Mouse (Mus musculus): Measurements from ENCODE around the gene Sec1. TPM values are rescaled to one million over a fixed set of nuclear protein-coding genes. Genes with fewer than 3 reads are reported as not detected.

Gene Sec1
- polyA plus RNA-seq, 1 experiment = 0.41 TPM

DNA sequence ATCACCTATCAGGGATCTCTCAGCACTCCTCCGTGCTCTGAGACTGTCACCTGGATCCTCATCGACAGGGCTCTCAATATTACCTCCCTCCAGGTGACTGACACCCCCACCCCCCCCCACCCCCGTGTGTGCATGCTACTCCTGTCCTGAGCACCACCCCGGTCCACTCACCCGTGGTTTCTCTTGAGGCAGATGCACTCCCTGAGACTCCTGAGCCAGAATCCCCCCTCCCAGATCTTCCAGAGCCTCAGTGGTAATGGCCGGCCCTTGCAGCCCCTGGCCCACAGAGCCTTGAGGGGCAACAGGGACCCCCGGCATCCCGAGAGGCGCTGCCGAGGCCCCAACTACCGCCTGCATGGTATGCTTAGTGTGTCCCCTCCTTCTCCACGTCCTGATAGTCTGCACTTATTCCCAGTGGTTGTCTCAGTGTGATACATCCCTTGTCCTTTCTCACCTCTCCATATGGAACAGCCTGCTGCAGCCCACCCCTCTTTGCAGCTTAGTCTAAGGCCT lies 9.4 kb upstream of the Sec1 start:
- Histone ChIP-seq H3K4me2 (ENCODE audit: low read depth) (peak overlapping the region; percentile 96), H3K36me3 (ENCODE audit: control insufficient read depth, insufficient read depth) (no peaks in the 10 kb centered on the region), H3K27me3 (ENCODE audit: control insufficient read depth, insufficient read depth, insufficient read length) (peaks cover 16% of the 10 kb centered on the region), H3ac (ENCODE audit: control insufficient read depth, insufficient read length) (no peak overlapping the region), H3K79me2 (ENCODE audit: control insufficient read depth, insufficient read depth) (no peaks in the 10 kb centered on the region), H3K4me3 (peak overlapping the region; percentile 51)
- TF ChIP-seq USF1 (IDR thresholded peaks at IDR 0.05; ENCODE audit: low read depth) = no peak
- no peak for TF ChIP-seq MYOG (IDR thresholded peaks at IDR 0.05; ENCODE audit: control insufficient read depth in 1 of 3, insufficient read depth in 1 of 3, insufficient read length in 2 of 3, low read depth in 2 of 3)
- no peak for TF ChIP-seq REST (IDR thresholded peaks at IDR 0.05; ENCODE audit: insufficient read depth, insufficient read length)
- no peak for TF ChIP-seq POLR2AphosphoS2 (IDR thresholded peaks at IDR 0.05; ENCODE audit: insufficient read length, low read depth)
- TF ChIP-seq CEBPB (IDR thresholded peaks at IDR 0.05; ENCODE audit: insufficient read depth, poor library complexity, severe bottlenecking) = no peak
- no peak for TF ChIP-seq TCF12 (IDR thresholded peaks at IDR 0.05; ENCODE audit: insufficient read depth, poor library complexity, severe bottlenecking)
- no peak for TF ChIP-seq TCF3 (IDR thresholded peaks at IDR 0.05; ENCODE audit: insufficient read length, low read depth)
- no peak for TF ChIP-seq MYOD1 (IDR thresholded peaks at IDR 0.05; ENCODE audit: control insufficient read depth in 1 of 3, insufficient read length in 2 of 3, low read depth in 2 of 3)
- TF ChIP-seq POLR2A (IDR thresholded peaks at IDR 0.05; ENCODE audit: insufficient read length, low read depth) = no peak
- TF ChIP-seq MAX (IDR thresholded peaks at IDR 0.05; ENCODE audit: low read depth) = no peak

DNA sequence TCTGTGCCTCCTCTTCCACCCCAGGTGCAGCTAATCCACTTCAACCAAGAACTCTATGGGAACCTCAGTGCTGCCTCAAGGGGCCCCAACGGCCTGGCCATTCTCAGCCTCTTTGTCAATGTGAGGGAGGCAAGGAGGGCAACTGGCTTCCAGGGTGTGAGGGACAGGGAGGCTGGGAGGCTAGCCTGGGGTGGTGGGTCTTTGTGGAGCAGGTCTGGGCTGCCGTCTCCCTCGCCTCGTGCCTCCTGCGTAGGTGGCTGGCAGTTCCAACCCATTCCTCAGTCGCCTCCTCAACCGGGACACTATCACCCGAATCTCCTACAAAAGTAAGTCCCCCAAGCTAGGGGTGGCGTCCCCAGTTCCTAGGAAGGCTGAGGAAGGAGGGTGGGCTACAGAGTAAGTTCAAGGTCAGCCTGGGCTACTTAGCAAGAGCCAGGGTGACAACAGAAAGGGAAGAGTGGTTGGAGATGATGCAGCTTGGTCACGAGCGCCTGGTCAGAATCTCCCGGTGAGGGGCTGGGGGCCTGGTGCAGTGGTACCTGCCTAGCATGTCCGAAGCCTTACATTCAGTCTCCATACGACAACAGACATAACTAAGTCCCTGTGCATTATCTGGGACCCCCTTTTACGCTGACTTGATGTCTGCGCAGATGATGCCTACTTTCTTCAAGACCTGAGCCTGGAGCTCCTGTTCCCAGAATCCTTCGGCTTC lies 8.8 kb upstream of the Sec1 start:
- no peaks in the 10 kb centered on the region for H3K36me3 ChIP-seq (ENCODE audit: control insufficient read depth, insufficient read depth)
- peaks cover 16% of the 10 kb centered on the region for H3K27me3 ChIP-seq (ENCODE audit: control insufficient read depth, insufficient read depth, insufficient read length)
- no peak for TF ChIP-seq MYOD1 (IDR thresholded peaks at IDR 0.05; ENCODE audit: control insufficient read depth in 1 of 3, insufficient read length in 2 of 3, low read depth in 2 of 3)
- TF ChIP-seq TCF12 (IDR thresholded peaks at IDR 0.05; ENCODE audit: insufficient read depth, poor library complexity, severe bottlenecking) = no peak
- TF ChIP-seq USF1 (IDR thresholded peaks at IDR 0.05; ENCODE audit: low read depth) = no peak
- TF ChIP-seq POLR2A (IDR thresholded peaks at IDR 0.05; ENCODE audit: insufficient read length, low read depth) = no peak
- no peak for TF ChIP-seq POLR2AphosphoS2 (IDR thresholded peaks at IDR 0.05; ENCODE audit: insufficient read length, low read depth)
- no peak for TF ChIP-seq CEBPB (IDR thresholded peaks at IDR 0.05; ENCODE audit: insufficient read depth, poor library complexity, severe bottlenecking)
- no peak for TF ChIP-seq MYOG (IDR thresholded peaks at IDR 0.05; ENCODE audit: control insufficient read depth in 1 of 3, insufficient read depth in 1 of 3, insufficient read length in 2 of 3, low read depth in 2 of 3)
- TF ChIP-seq MAX (IDR thresholded peaks at IDR 0.05; ENCODE audit: low read depth) = no peak
- TF ChIP-seq REST (IDR thresholded peaks at IDR 0.05; ENCODE audit: insufficient read depth, insufficient read length) = no peak
- no peak for TF ChIP-seq E2F4 (IDR thresholded peaks at IDR 0.05; ENCODE audit: insufficient read depth)
- no peak for TF ChIP-seq SRF (IDR thresholded peaks at IDR 0.05; ENCODE audit: control insufficient read depth, insufficient read length, low read depth)
- no peak for TF ChIP-seq TCF3 (IDR thresholded peaks at IDR 0.05; ENCODE audit: insufficient read length, low read depth)
- no peak overlapping the region for H3K4me2 ChIP-seq (ENCODE audit: low read depth)
- H3K4me3 ChIP-seq = no peak overlapping the region
- H3K79me2 ChIP-seq (ENCODE audit: control insufficient read depth, insufficient read depth) = no peaks in the 10 kb centered on the region
- no peak overlapping the region for H3ac ChIP-seq (ENCODE audit: control insufficient read depth, insufficient read length)

DNA sequence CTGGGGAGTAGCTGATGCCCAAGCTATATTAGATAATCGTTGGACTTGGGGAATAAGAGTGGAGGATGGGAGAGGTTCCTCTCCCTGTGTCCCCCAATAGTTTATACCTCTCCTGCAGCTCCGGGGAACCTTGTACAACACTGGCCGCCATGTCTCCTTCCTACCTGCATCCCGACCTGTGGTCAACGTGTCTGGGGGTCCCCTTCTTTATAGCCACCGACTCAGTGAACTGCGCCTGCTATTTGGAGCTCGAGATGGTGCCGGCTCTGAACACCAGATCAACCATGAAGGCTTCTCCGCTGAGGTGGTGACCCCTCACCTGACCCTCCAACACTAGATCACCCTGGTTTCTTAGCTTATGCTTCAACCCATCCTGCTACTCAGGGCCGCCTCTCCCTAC lies 8.1 kb upstream of the Sec1 start:
- Histone ChIP-seq H3K4me2 (ENCODE audit: low read depth) (no peak overlapping the region), H3K79me2 (ENCODE audit: control insufficient read depth, insufficient read depth) (no peaks in the 10 kb centered on the region), H3K36me3 (ENCODE audit: control insufficient read depth, insufficient read depth) (no peaks in the 10 kb centered on the region), H3K4me3 (no peak overlapping the region), H3ac (ENCODE audit: control insufficient read depth, insufficient read length) (no peak overlapping the region), H3K27me3 (ENCODE audit: control insufficient read depth, insufficient read depth, insufficient read length) (peaks cover 16% of the 10 kb centered on the region)
- TF ChIP-seq E2F4 (IDR thresholded peaks at IDR 0.05; ENCODE audit: insufficient read depth) = no peak
- no peak for TF ChIP-seq POLR2A (IDR thresholded peaks at IDR 0.05; ENCODE audit: insufficient read length, low read depth)

DNA sequence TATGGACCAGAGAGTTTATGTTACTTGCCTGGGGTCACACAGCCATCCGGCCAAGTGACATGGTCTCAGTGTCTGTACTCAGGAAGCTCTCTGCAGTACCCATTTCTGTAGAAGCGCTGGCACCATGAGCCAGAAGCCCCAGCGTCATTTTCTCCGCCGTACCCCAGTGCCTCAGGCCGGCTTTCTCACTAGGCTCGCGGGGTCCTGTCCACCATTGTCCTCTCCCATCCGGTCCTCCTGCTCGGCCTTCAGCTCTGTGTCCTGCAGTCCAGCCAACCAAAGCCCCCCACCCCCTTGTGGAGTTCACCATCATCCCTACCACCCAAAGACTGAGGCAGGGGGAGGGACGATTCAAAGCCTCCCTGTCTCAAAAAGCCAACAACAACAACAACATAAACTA lies 7.4 kb upstream of the Sec1 start:
- no peaks in the 10 kb centered on the region for H3K36me3 ChIP-seq (ENCODE audit: control insufficient read depth, insufficient read depth)
- peak overlapping the region; percentile 8 for H3K4me3 ChIP-seq
- peaks cover 16% of the 10 kb centered on the region for H3K27me3 ChIP-seq (ENCODE audit: control insufficient read depth, insufficient read depth, insufficient read length)
- no peak overlapping the region for H3ac ChIP-seq (ENCODE audit: control insufficient read depth, insufficient read length)
- no peaks in the 10 kb centered on the region for H3K79me2 ChIP-seq (ENCODE audit: control insufficient read depth, insufficient read depth)
- no peak for TF ChIP-seq MAX (IDR thresholded peaks at IDR 0.05; ENCODE audit: low read depth)
- no peak for TF ChIP-seq REST (IDR thresholded peaks at IDR 0.05; ENCODE audit: insufficient read depth, insufficient read length)
- TF ChIP-seq POLR2AphosphoS2 (IDR thresholded peaks at IDR 0.05; ENCODE audit: insufficient read length, low read depth) = no peak
- no peak for TF ChIP-seq TCF3 (IDR thresholded peaks at IDR 0.05; ENCODE audit: insufficient read length, low read depth)
- no peak for TF ChIP-seq MYOD1 (IDR thresholded peaks at IDR 0.05; ENCODE audit: control insufficient read depth in 1 of 3, insufficient read length in 2 of 3, low read depth in 2 of 3)
- no peak for TF ChIP-seq TCF12 (IDR thresholded peaks at IDR 0.05; ENCODE audit: insufficient read depth, poor library complexity, severe bottlenecking)
- TF ChIP-seq CEBPB (IDR thresholded peaks at IDR 0.05; ENCODE audit: insufficient read depth, poor library complexity, severe bottlenecking) = no peak
- TF ChIP-seq SRF (IDR thresholded peaks at IDR 0.05; ENCODE audit: control insufficient read depth, insufficient read length, low read depth) = no peak
- no peak for TF ChIP-seq USF1 (IDR thresholded peaks at IDR 0.05; ENCODE audit: low read depth)
- TF ChIP-seq E2F4 (IDR thresholded peaks at IDR 0.05; ENCODE audit: insufficient read depth) = no peak
- H3K4me2 ChIP-seq (ENCODE audit: low read depth) = peak overlapping the region; percentile 69

DNA sequence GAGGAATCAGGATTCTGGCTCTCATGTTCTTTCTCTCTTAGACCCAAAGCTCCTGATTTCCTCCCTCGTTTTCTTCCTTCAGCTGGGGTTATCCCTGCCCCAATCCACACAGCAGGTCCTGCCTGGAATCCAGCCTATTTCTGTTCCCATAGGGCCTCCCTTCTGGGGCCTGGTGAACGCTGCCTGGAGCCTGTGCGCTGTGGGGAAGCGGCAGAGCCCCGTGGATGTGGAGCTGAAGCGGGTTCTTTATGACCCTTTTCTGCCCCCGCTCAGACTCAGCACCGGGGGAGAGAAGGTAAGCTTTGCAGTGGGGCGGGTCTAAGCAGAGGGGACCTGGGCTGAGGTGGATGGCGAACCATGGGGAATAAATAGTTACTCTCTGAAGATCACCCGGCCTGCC lies 6.9 kb upstream of the Sec1 start:
- no peak overlapping the region for H3ac ChIP-seq (ENCODE audit: control insufficient read depth, insufficient read length)
- no peaks in the 10 kb centered on the region for H3K79me2 ChIP-seq (ENCODE audit: control insufficient read depth, insufficient read depth)
- TF ChIP-seq TCF3 (IDR thresholded peaks at IDR 0.05; ENCODE audit: insufficient read length, low read depth) (no peak), SRF (IDR thresholded peaks at IDR 0.05; ENCODE audit: control insufficient read depth, insufficient read length, low read depth) (no peak), POLR2A (IDR thresholded peaks at IDR 0.05; ENCODE audit: insufficient read length, low read depth) (no peak), E2F4 (IDR thresholded peaks at IDR 0.05; ENCODE audit: insufficient read depth) (no peak)
- H3K36me3 ChIP-seq (ENCODE audit: control insufficient read depth, insufficient read depth) = no peaks in the 10 kb centered on the region
- H3K27me3 ChIP-seq (ENCODE audit: control insufficient read depth, insufficient read depth, insufficient read length) = peaks cover 16% of the 10 kb centered on the region
- peak overlapping the region; percentile 8 for H3K4me3 ChIP-seq
- H3K4me2 ChIP-seq (ENCODE audit: low read depth) = peak overlapping the region; percentile 69

Measured in myocyte (in vitro differentiated cells).